Mouse (Mus musculus): Measurements from ENCODE around the gene Rcl1.

DNA sequence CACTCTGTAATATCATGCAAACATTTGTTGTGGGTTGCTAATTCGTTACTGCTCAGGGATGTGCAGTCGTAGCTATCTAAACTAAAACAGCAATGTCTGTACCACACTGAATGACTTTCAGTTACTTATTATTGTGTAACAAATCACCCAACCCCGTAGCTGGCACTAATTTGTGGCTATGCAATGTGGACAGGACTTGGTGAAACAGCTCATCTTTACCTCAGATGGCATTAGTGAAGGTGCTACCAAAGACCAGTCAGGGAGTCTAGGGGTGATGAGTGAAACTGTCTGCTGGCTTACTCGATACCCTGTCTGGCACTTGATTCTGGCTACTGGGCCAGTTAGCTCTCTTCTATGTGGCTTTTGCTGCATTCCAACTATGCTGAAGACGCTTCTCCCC, 2.1 kb upstream of the Rcl1 start:
- TF ChIP-seq POLR2A (IDR thresholded peaks at IDR 0.05; ENCODE audit: extremely low read depth, insufficient read depth, low read length): no peak
- no peak for TF ChIP-seq CTCF (IDR thresholded peaks at IDR 0.05; ENCODE audit: extremely low read depth, insufficient read depth, low read length)
